Mouse (Mus musculus) small intestine, adult 2 months (tissue): ENCODE results near the gene Fam187b. TPM values are rescaled to one million over a fixed set of nuclear protein-coding genes. Genes with fewer than 3 reads are reported as not detected.

ENCODE experiments used
- H3K27ac ChIP-seq: fragments of 200-500 bp; 2 replicates; pipeline ENCODE4 v1.5.1; 2012; ENCODE audit warnings: low read depth, low read length, control low read depth, inconsistent platforms; ENCODE audit not compliant: insufficient read depth
- H3K27me3 ChIP-seq: fragments of 200-500 bp; 2 replicates; pipeline ENCODE4 v1.6.1; 2012; ENCODE audit warnings: mild to moderate bottlenecking, moderate library complexity, low read length, inconsistent platforms; ENCODE audit not compliant: control insufficient read depth, insufficient read depth
- H3K36me3 ChIP-seq: fragments of 200-500 bp; 2 replicates; pipeline ENCODE4 v1.6.1; 2012; ENCODE audit warnings: mild to moderate bottlenecking, low read length, control low read depth, inconsistent platforms; ENCODE audit not compliant: control insufficient read depth, insufficient read depth
- H3K4me1 ChIP-seq: fragments of 200-500 bp; 2 replicates; pipeline ENCODE4 v1.6.1; 2012; ENCODE audit warnings: low read length, inconsistent platforms, mixed read lengths; ENCODE audit not compliant: control insufficient read depth, insufficient read depth, insufficient read length
- H3K4me3 ChIP-seq: fragments of 200-500 bp; 2 replicates; pipeline ENCODE4 v1.5.1; 2012; ENCODE audit warnings: low read depth, mild to moderate bottlenecking, control low read depth, inconsistent platforms, low read length, moderate library complexity
- CTCF ChIP-seq: fragments of 200-500 bp; IDR thresholded peaks from 2 replicates; pipeline ENCODE4 v1.5.1; 2012; ENCODE audit warnings: low read depth, mild to moderate bottlenecking, control low read depth, inconsistent platforms, low read length, moderate library complexity, mixed read lengths; ENCODE audit not compliant: insufficient replicate concordance, insufficient read length; ENCODE audit errors: extremely low read depth
- POLR2A ChIP-seq: fragments of 200-500 bp; IDR thresholded peaks from 2 replicates; pipeline ENCODE4 v1.6.1; 2012; ENCODE audit warnings: low read depth, mild to moderate bottlenecking, control low read depth, inconsistent platforms, low read length, moderate library complexity
- WGBS: fragments of 180-500 bp; shearing (Covaris S2); methylation state at CpG from one replicate; pipeline ENCODE4 v1.1.7; 2018; 5-methylcytosine and 5-hydroxymethylcytosine counted together
- polyA plus RNA-seq: library from polyadenylated mRNA; depleted of rRNA; stranded (reverse); fragments of >200 nt; gene quantifications from 2 replicates; pipeline ENCODE4 v1.2.3, GENCODE M21; 2012

Gene Fam187b
- polyA plus RNA-seq, 1 experiment: 9.8 TPM

DNA sequence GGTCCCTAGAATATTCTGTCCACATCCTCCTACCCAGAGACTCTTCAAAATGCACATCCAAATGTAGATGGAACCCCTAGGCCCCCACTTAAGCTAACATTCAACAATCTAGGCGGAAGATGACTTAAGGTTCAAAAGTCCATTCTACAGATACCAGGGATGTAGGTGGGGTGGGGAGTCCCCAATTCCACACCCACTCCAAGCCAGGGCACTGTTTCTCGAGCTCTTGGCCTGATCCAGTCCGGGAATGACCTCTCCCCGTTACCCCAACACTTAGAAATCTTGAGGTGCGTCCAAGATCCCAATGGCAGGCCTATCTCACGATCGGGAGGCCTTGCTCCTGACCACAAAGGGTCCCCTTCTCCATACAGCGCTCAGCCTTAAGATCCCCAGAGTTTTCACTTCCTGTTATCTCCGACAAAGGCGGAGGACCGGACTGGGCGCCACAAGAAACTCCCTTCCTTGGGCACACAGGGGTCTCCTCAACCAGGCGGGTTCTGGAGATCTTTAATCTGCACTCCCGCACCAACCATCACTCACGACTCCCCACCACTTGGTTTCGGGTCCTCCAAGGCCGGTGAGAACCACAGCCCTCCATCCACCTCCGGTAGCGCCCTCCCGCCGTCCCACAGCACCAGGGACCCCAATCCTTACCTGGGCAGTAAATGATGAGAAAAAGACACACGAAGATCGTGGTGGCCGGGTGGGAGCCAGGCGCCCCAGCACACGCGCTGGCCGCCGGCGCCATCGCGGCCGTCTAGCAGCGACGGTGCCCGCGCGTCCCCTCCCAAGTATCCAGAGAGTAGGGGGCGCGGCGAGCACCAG, 952 bp upstream of the Fam187b start:
- Histone ChIP-seq H3K27me3 (no peaks in the 10 kb centered on the region), H3K4me1 (peaks cover 9% of the 10 kb centered on the region), H3K27ac (peak overlapping the region; percentile 67), H3K36me3 (peaks cover 22% of the 10 kb centered on the region), H3K4me3 (peak overlapping the region; percentile 67)
- WGBS: 6% methylated on average over 41 of the region's 41 CpGs
- TF ChIP-seq CTCF (no peak), POLR2A (no peak)

DNA sequence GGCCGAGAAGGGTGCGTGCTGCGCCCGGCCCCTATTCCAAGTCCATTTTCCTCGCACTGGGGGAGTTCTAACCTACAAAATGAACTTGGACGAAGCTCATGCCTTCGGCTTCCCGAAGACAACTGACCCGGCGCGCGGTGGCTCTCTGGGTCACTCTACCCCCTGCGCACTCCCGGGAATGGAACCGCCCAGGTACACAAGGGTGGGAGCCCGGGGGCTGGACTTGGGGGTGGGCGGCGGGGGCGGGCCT, 414 bp upstream of the Fam187b start, which contains the start of gene Lsr:
Gene Lsr (minus strand): TSS at position 214 of the 250 bp plus-strand sequence.
- Histone ChIP-seq H3K4me1 (peaks cover 9% of the 10 kb centered on the region), H3K4me3 (peak within 1 kb of the TSS; percentile 67), H3K27ac (peak within 1 kb of the TSS; percentile 99), H3K27me3 (no peaks in the 10 kb centered on the region), H3K36me3 (peaks cover 23% of the 10 kb centered on the region)
- TF ChIP-seq POLR2A (peak; percentile 42; the same call in 1 of the 2 replicates), CTCF (no peak)
- WGBS: under 1% methylated on average over 19 of the region's 19 CpGs

DNA sequence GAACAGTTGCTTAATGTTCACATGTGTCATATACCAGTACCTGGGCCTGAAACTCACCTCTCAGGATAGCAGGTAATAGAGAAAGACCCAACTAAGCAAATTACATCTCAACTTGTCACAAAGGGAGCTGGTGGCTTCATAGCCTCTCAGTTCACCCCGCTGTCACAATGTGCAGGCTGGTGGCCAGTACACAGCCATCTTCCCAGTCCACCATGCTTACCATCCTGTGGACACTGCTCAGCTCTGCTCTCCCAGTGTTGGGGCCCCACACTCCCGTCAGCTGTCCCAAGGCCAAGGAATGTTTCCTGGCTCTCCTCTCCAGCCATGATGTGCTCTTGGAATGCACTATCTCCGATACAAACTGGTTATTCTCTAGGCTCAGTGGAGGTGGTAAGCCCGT, 8.1 kb downstream of the Fam187b start:
- H3K4me3 ChIP-seq: no peak overlapping the region
- TF ChIP-seq CTCF (no peak), POLR2A (no peak)
- H3K4me1 ChIP-seq: no peaks in the 10 kb centered on the region
- no peak overlapping the region for H3K27ac ChIP-seq
- H3K36me3 ChIP-seq: peaks cover 2% of the 10 kb centered on the region; the same call in 1 of the 2 replicates
- WGBS: 97% methylated on average over 4 of the region's 4 CpGs
- no peaks in the 10 kb centered on the region for H3K27me3 ChIP-seq

DNA sequence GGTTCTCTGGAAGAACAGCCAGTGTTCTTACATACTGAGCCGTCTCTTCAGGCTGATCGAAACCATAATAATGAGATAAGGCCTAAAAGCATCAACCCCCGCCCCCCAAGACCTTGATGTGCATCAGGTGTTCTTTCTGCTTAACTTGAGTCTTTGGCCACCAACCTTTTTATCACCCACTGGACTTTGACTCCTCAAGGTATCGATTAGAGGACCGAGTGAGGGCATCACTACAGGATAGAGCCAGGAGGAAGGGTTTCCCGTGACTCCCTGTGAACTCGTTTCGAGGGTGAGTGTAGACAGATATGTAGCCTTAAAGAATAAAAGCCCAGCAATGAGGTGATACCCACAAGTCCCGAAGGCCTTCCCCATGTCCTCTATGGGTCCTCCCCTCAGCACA, 11.8 kb downstream of the Fam187b start:
- no peak for TF ChIP-seq POLR2A
- no peak for TF ChIP-seq CTCF
- 48% methylated on average over 9 of the region's 9 CpGs for WGBS
- Histone ChIP-seq H3K4me3 (no peak overlapping the region), H3K4me1 (no peaks in the 10 kb centered on the region), H3K27me3 (no peaks in the 10 kb centered on the region), H3K36me3 (no peaks in the 10 kb centered on the region), H3K27ac (no peak overlapping the region)

DNA sequence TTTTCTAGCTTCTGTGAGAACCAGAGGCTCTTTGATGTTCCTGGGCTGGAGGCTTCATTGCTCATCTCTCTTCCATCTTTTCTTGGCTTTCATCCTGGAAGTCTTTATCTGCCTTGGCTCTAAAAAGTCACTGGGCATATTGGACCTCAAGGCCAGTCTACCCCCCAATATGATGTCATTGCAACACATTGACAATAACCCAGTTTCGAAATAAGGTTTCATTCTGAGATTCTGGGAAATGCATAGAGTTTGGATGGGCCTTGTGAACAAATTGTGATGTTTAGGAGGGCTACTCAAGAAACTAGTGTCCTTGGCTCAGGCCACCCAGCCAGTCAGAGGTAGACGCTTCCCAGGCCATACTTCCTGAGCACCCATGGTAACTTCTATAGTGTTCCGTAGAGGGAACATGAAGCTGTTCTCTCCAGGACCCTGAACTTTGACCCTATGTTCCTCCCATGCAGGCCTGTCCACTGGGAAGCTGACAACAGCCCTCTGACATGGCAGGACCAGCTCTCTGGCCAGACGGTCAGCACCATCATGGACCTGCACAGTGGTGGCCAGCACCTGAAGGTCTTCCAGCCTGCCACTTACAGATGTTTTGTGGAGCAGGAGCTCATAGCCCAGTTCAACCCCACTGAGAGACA, 15.1 kb downstream of the Fam187b start:
- no peaks in the 10 kb centered on the region for H3K36me3 ChIP-seq
- 89% methylated on average over 4 of the region's 4 CpGs for WGBS
- no peaks in the 10 kb centered on the region for H3K27me3 ChIP-seq
- H3K27ac ChIP-seq: no peak overlapping the region
- TF ChIP-seq POLR2A: no peak
- no peak for TF ChIP-seq CTCF
- H3K4me1 ChIP-seq: no peaks in the 10 kb centered on the region; the same call in 1 of the 2 replicates
- H3K4me3 ChIP-seq: no peak overlapping the region

DNA sequence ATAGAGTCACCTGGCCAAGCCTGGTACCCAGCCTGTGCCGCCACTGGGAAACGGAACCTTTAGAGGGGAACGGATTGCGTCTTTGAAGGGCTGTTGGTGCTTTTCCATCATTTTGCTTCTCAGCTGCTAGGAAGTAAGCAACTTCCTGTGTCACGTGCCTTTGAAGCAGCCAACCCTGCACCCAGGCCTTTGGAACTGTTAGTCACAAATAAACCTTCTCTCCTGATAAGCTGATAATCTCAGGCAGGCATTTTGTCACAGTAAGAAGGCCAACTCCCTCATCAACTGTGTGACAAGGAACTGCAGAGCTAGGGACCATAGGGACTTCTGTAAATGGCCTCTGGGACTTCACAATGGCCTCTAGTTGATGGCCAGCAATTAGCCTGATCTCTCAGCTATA, 18.6 kb downstream of the Fam187b start:
- no peak overlapping the region for H3K27ac ChIP-seq
- no peaks in the 10 kb centered on the region for H3K36me3 ChIP-seq
- WGBS: 66% methylated on average over 5 of the region's 5 CpGs
- no peaks in the 10 kb centered on the region for H3K27me3 ChIP-seq
- TF ChIP-seq POLR2A: no peak
- TF ChIP-seq CTCF: no peak
- no peak overlapping the region for H3K4me3 ChIP-seq
- no peaks in the 10 kb centered on the region; the same call in 1 of the 2 replicates for H3K4me1 ChIP-seq

DNA sequence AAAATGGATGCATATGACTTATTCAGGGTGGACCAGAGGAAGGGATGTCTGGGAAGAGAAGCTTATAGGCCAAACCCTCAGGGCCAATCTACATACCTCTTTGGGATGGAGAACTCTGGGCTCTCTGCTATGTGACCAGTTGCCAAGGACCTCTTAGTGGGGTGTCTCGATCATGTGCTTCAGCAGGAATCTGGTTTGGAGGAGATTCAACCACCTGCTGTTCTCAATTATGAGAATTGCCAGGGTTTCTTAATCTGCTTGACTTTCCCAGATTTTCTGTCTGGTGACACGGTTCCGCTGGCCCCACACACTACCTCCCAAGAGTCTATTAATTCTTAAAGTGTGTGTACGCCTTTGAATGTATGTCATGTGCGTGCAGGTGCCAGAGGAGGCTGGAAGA, 20.4 kb downstream of the Fam187b start:
- no peaks in the 10 kb centered on the region for H3K36me3 ChIP-seq
- no peak overlapping the region for H3K4me3 ChIP-seq
- WGBS: 89% methylated on average over 5 of the region's 5 CpGs
- no peak for TF ChIP-seq POLR2A
- TF ChIP-seq CTCF: no peak
- no peaks in the 10 kb centered on the region for H3K27me3 ChIP-seq
- H3K27ac ChIP-seq: no peak overlapping the region
- H3K4me1 ChIP-seq: no peaks in the 10 kb centered on the region; the same call in 1 of the 2 replicates
